Mouse (Mus musculus): ENCODE measurements around the gene Stum.

DNA sequence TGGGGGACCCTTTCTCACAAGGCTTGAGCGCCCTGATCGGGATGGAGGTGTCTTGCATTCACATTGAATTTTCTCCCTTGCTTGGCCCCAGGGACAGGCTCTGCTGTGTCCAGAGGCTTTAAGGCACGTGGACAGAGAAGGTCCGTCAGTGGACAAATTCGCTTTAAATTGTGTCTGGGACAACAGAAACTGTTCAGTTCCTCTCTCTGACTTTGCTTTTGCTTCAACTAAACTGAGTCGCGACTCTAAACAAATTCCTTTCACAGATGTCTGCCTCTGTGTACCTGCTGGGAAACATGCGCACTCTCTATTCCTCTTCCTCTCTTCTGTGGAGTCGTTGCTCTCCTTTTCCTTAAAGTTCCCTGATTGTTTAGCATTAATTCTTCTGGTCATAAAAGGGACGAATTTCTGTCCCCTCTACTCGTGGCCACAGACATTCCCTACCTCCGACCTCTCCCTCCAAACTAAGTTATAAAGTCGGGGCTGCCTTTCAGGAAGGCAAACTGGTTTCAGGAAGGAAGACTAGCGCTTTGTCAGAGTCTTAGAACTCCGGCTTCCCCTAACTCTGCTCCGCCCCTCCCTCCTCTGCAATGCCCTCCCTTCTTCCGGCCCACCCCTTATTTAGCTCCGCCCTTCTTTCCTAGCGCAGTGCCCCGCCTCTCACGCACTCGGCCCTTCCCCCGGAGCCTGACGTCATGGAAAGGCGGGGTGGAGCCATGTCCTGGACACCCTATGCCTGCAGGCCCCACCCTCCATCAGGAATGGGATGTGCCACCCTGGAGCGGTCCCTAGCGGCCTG lies 96.2 kb downstream of the Stum start:
- TF ChIP-seq CTCF (IDR thresholded peaks at IDR 0.05; ENCODE audit: low read depth, low read length) (no peak), POLR2AphosphoS5 (IDR thresholded peaks at IDR 0.05; ENCODE audit: insufficient replicate concordance, low read depth, low read length) (no peak), GATA1 (IDR thresholded peaks at IDR 0.05; ENCODE audit: borderline replicate concordance, low read length) (no peak), TAL1 (conservative IDR thresholded peaks at IDR 0.05; ENCODE audit: low read depth, low read length) (no peak)
